Mouse (Mus musculus) limb, embryonic 13.5 days (tissue): ENCODE results near the gene Fras1. TPM values are rescaled to one million over a fixed set of nuclear protein-coding genes. Genes with fewer than 3 reads are reported as not detected.

Experiments
- ATAC-seq: fragments of 200-750 bp; cut with Nextera tagmentation; 2 replicates; pipeline ENCODE4 v1.8.0; 2017; ENCODE audit warnings: low read depth, moderate number of reproducible peaks, moderate TSS enrichment; ENCODE audit not compliant: low FRiP score
- H3K27ac ChIP-seq: fragments of 300-500 bp; sonication (generic); 2 replicates; pipeline ENCODE4 v1.5.1; 2015; ENCODE audit warnings: inconsistent platforms, mild to moderate bottlenecking, moderate library complexity
- H3K27me3 ChIP-seq: fragments of 300-500 bp; sonication (generic); 2 replicates; pipeline ENCODE4 v1.6.1; 2015; ENCODE audit warnings: mild to moderate bottlenecking, inconsistent platforms
- H3K36me3 ChIP-seq: fragments of 300-500 bp; sonication (generic); 2 replicates; pipeline ENCODE4 v1.6.1; 2015; ENCODE audit warnings: inconsistent platforms, mild to moderate bottlenecking, moderate library complexity
- H3K4me1 ChIP-seq: fragments of 300-500 bp; sonication (generic); 2 replicates; pipeline ENCODE4 v1.6.1; 2015; ENCODE audit warnings: inconsistent platforms
- H3K4me2 ChIP-seq: fragments of 300-500 bp; sonication (generic); replicated peaks from 2 replicates; pipeline ENCODE4 v1.6.1; 2015; ENCODE audit warnings: inconsistent platforms, mild to moderate bottlenecking, moderate library complexity
- H3K4me3 ChIP-seq: fragments of 300-500 bp; sonication (generic); 2 replicates; pipeline ENCODE4 v1.5.1; 2015; ENCODE audit warnings: moderate library complexity, mild to moderate bottlenecking, inconsistent platforms
- H3K9ac ChIP-seq: fragments of 300-500 bp; sonication (generic); 2 replicates; pipeline ENCODE4 v1.6.1; 2015; ENCODE audit warnings: mild to moderate bottlenecking, inconsistent platforms
- H3K9me3 ChIP-seq: fragments of 300-500 bp; sonication (generic); 2 replicates; pipeline ENCODE4 v1.6.1; 2016; ENCODE audit warnings: inconsistent platforms
- WGBS: fragments of 180-500 bp; shearing (Covaris S2); methylation state at CpG from one replicate; pipeline ENCODE4 v1.1.7; 2015; 5-methylcytosine and 5-hydroxymethylcytosine counted together
- polyA plus RNA-seq: library from polyadenylated mRNA; unstranded; fragments of >200 nt; fragmentation: Nextera tagmentation; extraction: Ambion mirVana; gene quantifications from 2 replicates; pipeline ENCODE4 v1.2.1, GENCODE M21; 2015

Fras1 gene
- polyA plus RNA-seq, 1 experiment from 2014 or later = 21.8 TPM

DNA sequence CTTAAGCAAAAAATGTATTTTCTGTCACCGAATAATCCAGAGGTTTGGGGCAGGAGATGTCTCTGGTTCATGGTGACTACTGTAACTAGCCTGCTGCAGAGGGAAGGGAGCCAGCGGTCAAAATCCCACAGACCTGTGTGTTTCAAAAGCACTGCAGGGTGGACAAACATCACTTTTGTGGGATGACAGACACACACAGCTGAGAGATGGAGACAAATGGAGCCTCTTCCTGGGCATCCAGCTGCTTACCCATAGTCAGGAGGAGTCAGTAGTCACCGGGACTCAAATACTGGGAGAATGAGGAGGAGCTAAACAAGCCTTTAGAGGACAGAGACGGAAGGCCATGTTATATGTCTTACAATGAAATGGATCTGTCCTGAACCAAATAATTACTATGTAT, 343.9 kb downstream of the Fras1 start:
- Histone ChIP-seq H3K27me3 (no peaks in the 10 kb centered on the region), H3K36me3 (peaks cover 15% of the 10 kb centered on the region), H3K9me3 (no peaks in the 10 kb centered on the region), H3K9ac (no peak overlapping the region), H3K4me1 (no peaks in the 10 kb centered on the region), H3K27ac (no peak overlapping the region), H3K4me3 (no peak overlapping the region), H3K4me2 (no peak overlapping the region)
- ATAC-seq = no peak
- WGBS = 92% methylated on average over 4 of the region's 4 CpGs

DNA sequence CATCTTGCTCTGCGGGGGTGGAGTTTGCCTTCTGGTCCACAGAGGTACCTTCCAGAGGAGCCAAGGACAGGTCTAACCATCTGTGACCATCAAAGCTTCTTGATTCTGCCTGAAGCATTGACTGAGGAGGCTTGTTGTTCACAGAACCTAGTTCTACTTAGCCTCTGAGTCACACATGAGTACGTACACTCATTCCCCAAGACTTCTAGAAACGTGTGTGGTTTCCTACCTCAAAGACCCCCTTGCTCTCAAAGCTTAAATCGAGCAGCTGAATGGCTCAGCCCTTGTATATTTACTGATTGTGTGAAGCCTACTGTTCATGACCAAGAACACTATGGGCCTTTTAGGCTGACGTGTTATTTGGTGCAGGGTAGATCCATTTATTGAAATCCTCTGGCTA, 344.8 kb downstream of the Fras1 start:
- H3K9ac ChIP-seq = no peak overlapping the region
- no peak overlapping the region for H3K27ac ChIP-seq
- H3K4me2 ChIP-seq = no peak overlapping the region
- H3K27me3 ChIP-seq = no peaks in the 10 kb centered on the region
- no peaks in the 10 kb centered on the region for H3K9me3 ChIP-seq
- H3K4me1 ChIP-seq = no peaks in the 10 kb centered on the region
- H3K36me3 ChIP-seq = peaks cover 12% of the 10 kb centered on the region; the same call in 1 of the 2 replicates
- 88% methylated on average over 5 of the region's 5 CpGs for WGBS
- no peak for ATAC-seq
- no peak overlapping the region for H3K4me3 ChIP-seq

DNA sequence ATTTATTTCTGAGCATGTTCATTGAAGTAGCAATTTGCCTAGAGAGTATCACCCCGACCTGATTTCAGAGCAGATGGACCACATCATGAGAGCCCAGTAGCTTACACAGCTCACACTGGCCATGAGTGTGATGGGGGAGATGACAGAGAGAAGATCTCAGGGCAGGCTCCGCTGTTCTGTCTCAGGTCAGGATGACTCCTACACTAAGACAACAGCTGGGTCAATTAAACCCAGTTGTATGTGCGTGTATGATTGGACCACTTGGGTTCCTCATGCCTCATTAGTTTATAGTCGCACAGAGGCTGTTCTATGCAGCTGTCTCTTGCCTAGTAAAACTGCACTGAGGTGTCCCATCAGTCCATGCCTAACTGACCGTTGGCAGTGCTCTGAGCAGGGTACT, 345.5 kb downstream of the Fras1 start:
- ATAC-seq = no peak
- WGBS = 91% methylated on average over 5 of the region's 5 CpGs

DNA sequence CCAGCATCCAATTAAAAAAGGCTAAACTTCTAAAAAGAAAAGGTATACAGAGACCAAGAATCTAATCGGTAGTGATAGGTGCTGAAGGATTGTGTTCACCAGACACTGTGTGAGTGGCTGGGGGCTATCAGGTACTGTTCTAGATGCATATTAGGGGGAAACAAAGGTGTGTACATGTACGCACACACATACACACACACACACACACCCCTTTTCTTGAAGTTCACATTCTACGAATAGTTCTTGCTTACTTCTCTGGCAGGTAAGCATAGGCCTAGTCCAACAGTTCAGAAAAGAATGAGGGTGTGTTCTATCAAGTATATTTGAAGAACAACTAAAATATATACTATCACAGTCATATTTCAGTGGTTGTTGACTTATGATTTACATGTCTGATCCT, 348.9 kb downstream of the Fras1 start:
- 75% methylated on average over 3 of the region's 3 CpGs for WGBS
- Histone ChIP-seq H3K9ac (no peak overlapping the region), H3K4me1 (no peaks in the 10 kb centered on the region), H3K4me3 (no peak overlapping the region), H3K4me2 (no peak overlapping the region), H3K36me3 (peaks cover 12% of the 10 kb centered on the region; the same call in 1 of the 2 replicates), H3K27me3 (no peaks in the 10 kb centered on the region), H3K9me3 (no peaks in the 10 kb centered on the region), H3K27ac (no peak overlapping the region)
- ATAC-seq = no peak

More for the DNA sequence above, 345.5 kb downstream of the Fras1 start:
- no peak overlapping the region for H3K4me3 ChIP-seq
- H3K4me2 ChIP-seq = no peak overlapping the region
- no peaks in the 10 kb centered on the region for H3K9me3 ChIP-seq
- H3K36me3 ChIP-seq = peaks cover 12% of the 10 kb centered on the region; the same call in 1 of the 2 replicates
- no peaks in the 10 kb centered on the region for H3K27me3 ChIP-seq
- H3K9ac ChIP-seq = no peak overlapping the region
- H3K4me1 ChIP-seq = no peaks in the 10 kb centered on the region
- H3K27ac ChIP-seq = no peak overlapping the region

DNA sequence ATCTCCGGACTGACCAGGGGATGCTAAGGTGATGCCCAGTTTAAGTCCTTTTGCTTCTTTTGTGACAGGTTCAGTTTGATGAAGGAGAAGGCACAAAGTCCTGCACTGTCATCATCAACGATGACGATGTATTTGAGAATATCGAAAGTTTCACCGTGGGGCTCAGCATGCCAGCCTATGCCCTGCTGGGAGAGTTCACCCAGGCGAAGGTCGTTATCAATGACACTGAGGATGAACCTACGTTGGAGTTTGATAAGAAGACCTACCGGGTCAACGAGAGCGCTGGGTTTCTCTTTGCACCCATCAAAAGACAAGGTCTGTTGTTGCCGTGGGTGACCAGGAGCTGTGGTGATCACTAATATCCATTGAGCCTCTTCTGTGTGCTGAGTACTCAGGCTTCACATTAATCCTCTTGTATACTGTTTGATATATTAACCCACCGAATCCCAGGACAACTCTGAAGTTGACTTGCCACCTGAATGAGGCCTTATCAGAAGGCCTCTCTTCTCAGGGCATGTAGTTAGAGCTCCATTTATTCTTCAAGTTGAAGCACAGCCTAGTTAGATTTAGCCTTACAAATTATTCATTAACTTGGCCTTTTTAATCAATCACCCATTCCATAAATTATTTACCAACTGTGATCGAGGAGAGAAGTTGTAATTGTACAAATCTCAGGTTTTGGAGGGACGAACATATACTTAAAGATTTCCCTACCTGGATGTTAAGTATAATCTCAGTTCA, 365.6 kb downstream of the Fras1 start:
- no peak overlapping the region for H3K27ac ChIP-seq
- H3K4me1 ChIP-seq = peaks cover 4% of the 10 kb centered on the region; the same call in 1 of the 2 replicates
- no peak overlapping the region for H3K4me2 ChIP-seq
- peaks cover 14% of the 10 kb centered on the region for H3K36me3 ChIP-seq
- ATAC-seq = no peak
- H3K9me3 ChIP-seq = no peaks in the 10 kb centered on the region
- no peak overlapping the region for H3K9ac ChIP-seq
- H3K4me3 ChIP-seq = no peak overlapping the region
- 91% methylated on average over 15 of the region's 15 CpGs for WGBS
- no peaks in the 10 kb centered on the region for H3K27me3 ChIP-seq

DNA sequence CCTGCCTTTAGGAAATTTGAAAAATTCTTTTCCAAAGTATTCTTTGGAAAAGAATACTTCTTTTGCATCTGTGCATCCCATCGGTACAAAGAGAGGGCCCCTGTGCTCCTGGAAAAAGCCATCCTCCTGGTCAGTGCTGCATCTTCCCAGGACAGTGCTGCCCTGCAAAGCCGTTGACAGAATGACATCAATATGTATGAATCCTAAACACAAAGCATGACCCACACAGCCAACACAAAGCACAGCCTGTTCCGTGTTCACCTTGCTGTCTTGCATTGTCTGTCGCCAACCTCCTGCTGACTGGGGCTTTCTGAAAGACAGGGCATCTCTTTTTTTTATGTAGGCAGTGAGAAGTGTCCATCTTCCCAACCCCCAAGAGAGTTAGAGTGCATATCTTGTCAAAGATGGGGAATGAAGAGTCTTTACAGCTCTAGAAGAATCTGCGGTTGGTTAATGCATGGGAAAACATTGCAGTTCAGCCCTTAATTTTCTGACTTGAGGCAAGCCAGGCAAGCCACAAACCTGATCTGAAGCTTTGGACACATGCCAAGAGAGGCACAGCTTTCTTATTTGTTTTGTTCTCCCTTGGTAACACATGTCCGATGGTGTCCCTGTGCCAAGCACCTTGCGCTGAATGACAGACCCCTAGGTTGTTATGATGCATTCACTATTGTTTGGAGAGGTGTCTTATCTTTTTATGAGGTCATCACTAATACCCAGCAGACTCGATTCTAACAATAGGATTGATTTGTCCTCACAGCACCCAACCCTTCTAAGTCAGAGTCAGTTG, 373.6 kb downstream of the Fras1 start:
- no peak overlapping the region for H3K27ac ChIP-seq
- no peak overlapping the region for H3K4me3 ChIP-seq
- H3K4me2 ChIP-seq = no peak overlapping the region
- WGBS = 84% methylated on average over 8 of the region's 8 CpGs
- H3K9me3 ChIP-seq = no peaks in the 10 kb centered on the region
- no peak for ATAC-seq
- H3K27me3 ChIP-seq = no peaks in the 10 kb centered on the region
- no peak overlapping the region for H3K9ac ChIP-seq
- no peaks in the 10 kb centered on the region for H3K4me1 ChIP-seq
- peaks cover 11% of the 10 kb centered on the region; the same call in 1 of the 2 replicates for H3K36me3 ChIP-seq

DNA sequence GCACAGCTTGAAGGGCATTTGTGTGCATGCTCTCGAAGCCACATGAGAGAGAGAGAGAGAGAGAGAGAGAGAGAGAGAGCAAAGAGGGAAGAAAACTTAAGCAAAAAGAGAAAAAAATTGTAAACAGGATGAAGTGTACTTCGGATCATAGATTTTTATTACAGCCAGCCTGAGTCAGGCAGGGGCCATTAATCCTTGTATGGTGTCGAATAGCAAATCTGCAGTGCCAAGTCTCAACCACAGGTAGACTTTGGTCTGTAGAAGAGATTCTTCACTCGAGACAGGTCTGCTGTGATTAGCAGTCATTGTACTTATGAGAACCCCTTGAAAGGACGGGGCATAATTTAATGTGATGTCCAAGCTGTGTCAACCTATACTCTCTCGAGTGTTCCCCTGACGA, 383.9 kb downstream of the Fras1 start:
- Histone ChIP-seq H3K36me3 (no peaks in the 10 kb centered on the region; the same call in none of the 2 replicates), H3K27ac (no peak overlapping the region), H3K4me2 (no peak overlapping the region), H3K27me3 (no peaks in the 10 kb centered on the region), H3K9me3 (no peaks in the 10 kb centered on the region), H3K9ac (no peak overlapping the region), H3K4me3 (no peak overlapping the region), H3K4me1 (no peaks in the 10 kb centered on the region)
- 62% methylated on average over 7 of the region's 7 CpGs for WGBS
- ATAC-seq = no peak

DNA sequence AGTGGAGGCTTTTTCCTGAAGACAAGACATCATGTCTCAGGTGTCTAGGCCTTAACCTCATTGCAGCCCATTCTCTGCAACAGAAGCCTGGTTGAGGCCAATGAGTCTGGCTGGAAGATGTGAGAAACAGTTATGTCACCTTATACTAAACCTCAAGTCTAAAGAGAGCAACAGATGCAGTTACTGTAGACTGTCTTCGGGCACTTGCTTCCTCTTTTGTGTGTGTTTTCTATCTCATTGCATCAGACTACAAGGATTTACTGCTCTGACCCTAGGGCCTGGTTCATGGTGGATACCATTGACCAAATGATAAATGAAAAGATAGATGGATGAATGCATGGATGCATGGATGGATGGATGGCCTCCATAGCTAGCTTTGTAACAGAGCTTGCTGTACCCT, 388.3 kb downstream of the Fras1 start:
- Histone ChIP-seq H3K36me3 (no peaks in the 10 kb centered on the region; the same call in none of the 2 replicates), H3K9me3 (no peaks in the 10 kb centered on the region), H3K4me3 (no peak overlapping the region), H3K4me2 (no peak overlapping the region), H3K9ac (no peak overlapping the region), H3K27ac (no peak overlapping the region), H3K27me3 (no peaks in the 10 kb centered on the region), H3K4me1 (no peaks in the 10 kb centered on the region)
- WGBS = 95% methylated on average over 1 of the region's 1 CpGs
- no peak for ATAC-seq

DNA sequence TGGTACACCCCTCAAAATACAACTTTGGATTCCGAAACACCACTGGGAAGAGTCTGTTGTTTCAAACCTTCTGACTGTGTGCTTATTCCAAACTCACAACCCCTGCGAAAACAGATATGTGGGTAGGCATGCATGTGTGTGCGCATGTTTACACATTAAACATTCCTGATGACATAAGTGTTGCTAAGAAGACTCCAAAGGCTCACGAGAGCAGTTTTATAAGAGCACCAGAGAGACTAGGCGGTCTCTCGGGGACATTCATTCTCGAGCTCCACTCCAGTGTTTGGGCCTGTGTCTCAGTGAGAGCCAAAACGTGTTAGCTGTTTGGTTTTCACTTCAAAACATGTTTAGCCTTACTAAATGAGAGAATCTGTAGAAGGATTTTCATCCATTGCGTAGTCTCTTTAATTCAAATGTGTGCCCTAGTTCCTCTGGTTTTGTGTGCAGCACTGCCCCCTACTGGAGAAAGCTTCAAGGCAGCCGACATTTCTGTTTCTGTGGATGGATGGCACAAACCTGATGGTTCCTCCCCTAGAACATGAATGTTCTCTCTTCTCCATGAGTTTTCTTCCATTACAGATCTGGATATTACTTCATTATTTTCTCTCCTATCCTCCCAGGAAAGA, 395.2 kb downstream of the Fras1 start:
- Histone ChIP-seq H3K36me3 (no peaks in the 10 kb centered on the region; the same call in 1 of the 2 replicates), H3K4me1 (no peaks in the 10 kb centered on the region), H3K9me3 (no peaks in the 10 kb centered on the region), H3K27ac (no peak overlapping the region), H3K4me3 (no peak overlapping the region), H3K27me3 (no peaks in the 10 kb centered on the region), H3K9ac (no peak overlapping the region), H3K4me2 (no peak overlapping the region)
- 60% methylated on average over 10 of the region's 10 CpGs for WGBS
- no peak for ATAC-seq

DNA sequence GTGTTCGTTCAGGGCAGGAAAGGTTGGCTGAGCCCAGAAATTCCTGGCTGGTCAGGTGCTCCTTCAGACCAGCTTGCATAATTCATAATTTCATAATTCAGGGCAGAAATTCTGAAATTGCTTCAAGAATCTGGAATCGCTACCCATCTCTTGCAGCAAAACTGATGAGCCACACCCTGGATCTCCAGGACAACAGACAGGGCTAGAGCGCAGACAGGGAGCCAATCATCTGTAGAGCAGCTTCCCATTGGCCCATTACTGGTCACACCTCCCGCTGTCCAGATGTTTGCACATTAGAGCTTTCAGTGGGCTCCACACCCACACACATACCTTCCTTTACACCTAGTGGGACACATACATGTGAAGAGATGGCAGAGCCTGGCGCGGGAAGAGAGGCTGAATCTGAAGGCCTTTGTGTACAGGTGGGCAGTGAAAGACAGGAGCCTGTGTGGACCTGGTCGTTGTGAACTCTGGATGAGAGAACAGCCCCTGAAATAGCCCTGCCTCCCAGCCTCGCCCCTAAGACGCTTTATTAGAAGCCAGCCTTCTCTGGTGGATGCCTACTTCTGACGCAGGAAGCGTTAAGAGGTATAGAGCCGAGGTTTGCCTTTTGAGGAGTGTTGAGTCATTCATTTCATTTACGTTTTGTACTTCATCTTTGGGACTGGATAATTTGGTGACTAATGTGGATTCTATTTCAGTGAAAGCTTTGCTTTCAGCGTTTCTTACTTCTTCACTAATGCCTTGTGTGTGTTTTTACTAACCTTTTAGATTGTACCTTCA, 409.9 kb downstream of the Fras1 start:
- H3K4me3 ChIP-seq = no peak overlapping the region
- ATAC-seq = no peak
- H3K9me3 ChIP-seq = 0 out of 2 replicates have a peak, but pooled peaks cover 2% of the 10 kb centered on the region
- 70% methylated on average over 14 of the region's 14 CpGs for WGBS
- H3K27me3 ChIP-seq = no peaks in the 10 kb centered on the region
- H3K4me1 ChIP-seq = no peaks in the 10 kb centered on the region; the same call in 1 of the 2 replicates
- H3K36me3 ChIP-seq = peaks cover 4% of the 10 kb centered on the region; the same call in 1 of the 2 replicates
- no peak overlapping the region for H3K9ac ChIP-seq
- no peak overlapping the region for H3K27ac ChIP-seq
- no peak overlapping the region for H3K4me2 ChIP-seq

DNA sequence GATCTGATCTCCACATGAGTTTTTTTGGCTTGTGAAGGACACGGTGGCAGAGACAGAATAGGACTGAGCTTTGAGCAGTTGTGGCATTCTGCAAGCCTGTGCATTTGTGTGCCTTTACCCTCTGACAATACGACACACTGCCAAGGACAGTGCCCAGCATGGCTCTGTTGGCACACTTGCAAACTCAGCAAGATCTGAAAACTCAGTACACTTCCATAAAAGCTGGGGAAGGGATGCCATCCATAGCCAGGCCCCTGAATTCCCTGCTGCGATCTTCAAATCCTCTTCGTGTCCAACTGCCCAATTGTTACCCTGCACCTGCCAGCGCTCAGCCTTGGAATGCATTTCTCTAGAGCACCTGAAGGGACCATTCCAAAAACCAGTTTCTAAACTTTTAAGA, 411.3 kb downstream of the Fras1 start:
- Histone ChIP-seq H3K36me3 (peaks cover 4% of the 10 kb centered on the region; the same call in 1 of the 2 replicates), H3K27ac (no peak overlapping the region), H3K4me1 (no peaks in the 10 kb centered on the region; the same call in 1 of the 2 replicates), H3K9me3 (0 out of 2 replicates have a peak, but pooled peaks cover 3% of the 10 kb centered on the region), H3K9ac (no peak overlapping the region), H3K4me2 (no peak overlapping the region), H3K4me3 (no peak overlapping the region), H3K27me3 (no peaks in the 10 kb centered on the region)
- ATAC-seq = no peak
- 91% methylated on average over 5 of the region's 5 CpGs for WGBS
